Mouse (Mus musculus) lung, adult 2 months (tissue): ENCODE data around the gene Ssh2.

ENCODE experiments used
- CTCF ChIP-seq: fragments of 200-500 bp; IDR thresholded peaks from 2 replicates; pipeline ENCODE4 v1.5.1; 2011; ENCODE audit warnings: mild to moderate bottlenecking, low read length, control low read depth; ENCODE audit not compliant: insufficient read depth
- POLR2A ChIP-seq: fragments of 200-500 bp; IDR thresholded peaks from 2 replicates; pipeline ENCODE4 v1.6.1; 2011; ENCODE audit warnings: low read depth, mild to moderate bottlenecking, control low read depth, low read length, borderline replicate concordance; ENCODE audit errors: extremely low read depth

- TF ChIP-seq CTCF (no peak), POLR2A (no peak)
These were observed 31.2 kb upstream of the Ssh2 start for GRCm38 (mm10) chr11:77184926-77185325.
